Mouse (Mus musculus) MEL (cell line): ENCODE results near the gene Dusp22.

ENCODE experiments used
- CHD2 ChIP-seq: IDR thresholded peaks from 2 replicates; pipeline ENCODE4 v1.6.1; 2011; ENCODE audit warnings: low read length, improper control_type of control experiment
- CTCF ChIP-seq, 3 experiments: IDR thresholded peaks in 2 of 3; conservative IDR thresholded peaks in 1 of 3; 2 replicates each; pipeline ENCODE4 v1.5.1; 2011 to 2012; ENCODE audit warnings: low read length in 3 of 3, low read depth in 2 of 3, mild to moderate bottlenecking in 2 of 3, improper control_type of control experiment in 1 of 3, inconsistent platforms in 1 of 3, mixed read lengths in 1 of 3, moderate library complexity in 1 of 3; ENCODE audit not compliant: control insufficient read depth in 1 of 3, insufficient read depth in 1 of 3, poor library complexity in 1 of 3, severe bottlenecking in 1 of 3
- EP300 ChIP-seq, 2 experiments: IDR thresholded peaks; 2 replicates each; pipeline ENCODE4 v1.6.1; 2011; ENCODE audit warnings: improper control_type of control experiment in 2 of 2, low read length in 2 of 2, low read depth in 1 of 2, mild to moderate bottlenecking in 1 of 2
- HCFC1 ChIP-seq: IDR thresholded peaks from 2 replicates; pipeline ENCODE4 v1.6.1; 2012; ENCODE audit warnings: low read depth, mild to moderate bottlenecking, inconsistent platforms, low read length, improper control_type of control experiment, moderate library complexity
- KAT2A ChIP-seq: conservative IDR thresholded peaks from 2 replicates; pipeline ENCODE4 v1.6.1; 2012; ENCODE audit warnings: low read depth, low read length, improper control_type of control experiment, inconsistent platforms
- POLR2A ChIP-seq, 2 experiments: IDR thresholded peaks; 2 replicates each; pipeline ENCODE4 v1.6.1; 2011 to 2012; ENCODE audit warnings: low read length in 2 of 2, mild to moderate bottlenecking in 2 of 2, control low read depth in 1 of 2, improper control_type of control experiment in 1 of 2, low read depth in 1 of 2, moderate library complexity in 1 of 2; ENCODE audit not compliant: control insufficient read depth in 1 of 2, insufficient read depth in 1 of 2, poor library complexity in 1 of 2
- POLR2AphosphoS2 ChIP-seq: IDR thresholded peaks from 2 replicates; pipeline ENCODE4 v1.6.1; 2011; ENCODE audit warnings: low read length, improper control_type of control experiment
- RCOR1 ChIP-seq: IDR thresholded peaks from 2 replicates; pipeline ENCODE4 v1.6.1; 2012; ENCODE audit warnings: low read depth, mild to moderate bottlenecking, inconsistent platforms, low read length, improper control_type of control experiment
- SIN3A ChIP-seq: IDR thresholded peaks from 2 replicates; pipeline ENCODE4 v1.6.1; 2012; ENCODE audit warnings: low read length, improper control_type of control experiment, inconsistent platforms
- USF1 ChIP-seq: IDR thresholded peaks from 2 replicates; pipeline ENCODE4 v1.6.1; 2014; ENCODE audit warnings: low read depth, mild to moderate bottlenecking, inconsistent platforms, low read length, improper control_type of control experiment, moderate library complexity
- USF2 ChIP-seq, 2 experiments: IDR thresholded peaks; 2 replicates each; pipeline ENCODE4 v1.6.1; 2011 to 2012; ENCODE audit warnings: improper control_type of control experiment in 2 of 2, low read length in 2 of 2, borderline replicate concordance in 1 of 2, inconsistent platforms in 1 of 2, low read depth in 1 of 2, mild to moderate bottlenecking in 1 of 2; ENCODE audit not compliant: insufficient read depth in 1 of 2
- ZC3H11A ChIP-seq: IDR thresholded peaks from 2 replicates; pipeline ENCODE4 v1.6.1; 2012; ENCODE audit warnings: low read depth, mild to moderate bottlenecking, inconsistent platforms, low read length, improper control_type of control experiment
- ZNF384 ChIP-seq: IDR thresholded peaks from 2 replicates; pipeline ENCODE4 v1.6.1; 2012; ENCODE audit warnings: low read depth, mild to moderate bottlenecking, inconsistent platforms, low read length, improper control_type of control experiment

DNA sequence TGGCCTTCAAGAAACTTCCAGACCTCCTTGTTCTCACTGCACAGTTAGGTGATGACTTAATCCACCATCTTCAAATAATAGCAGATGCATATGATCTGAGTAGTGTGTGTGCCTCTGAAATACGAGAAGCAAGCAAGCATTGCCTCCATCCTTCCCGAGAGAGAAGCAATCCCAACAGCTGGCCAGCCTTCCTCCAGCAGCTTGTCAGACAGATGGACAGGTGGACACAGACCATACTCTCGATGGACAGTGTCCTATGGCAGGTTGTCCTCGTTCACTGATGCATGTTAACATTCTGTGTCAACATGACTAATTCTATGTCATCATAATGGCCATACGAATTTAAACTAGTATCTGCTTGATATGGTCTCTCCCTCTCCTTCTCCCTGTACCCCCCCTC lies 63.5 kb downstream of the Dusp22 start:
- TF ChIP-seq RCOR1 (no peak), CHD2 (no peak), CTCF (IDR thresholded peaks at IDR 0.05 in 2 of 3, conservative IDR thresholded peaks at IDR 0.05 in 1 of 3; ENCODE audit: control insufficient read depth in 1 of 3, insufficient read depth in 1 of 3, low read depth in 2 of 3, low read length in 3 of 3, poor library complexity in 1 of 3, severe bottlenecking in 1 of 3) (no peak), ZC3H11A (no peak), EP300 (IDR thresholded peaks at IDR 0.05; ENCODE audit: low read depth in 1 of 2, low read length in 2 of 2) (no peak), HCFC1 (no peak), POLR2AphosphoS2 (no peak), USF1 (no peak), ZNF384 (no peak), KAT2A (no peak), SIN3A (no peak), USF2 (IDR thresholded peaks at IDR 0.05; ENCODE audit: borderline replicate concordance in 1 of 2, insufficient read depth in 1 of 2, low read depth in 1 of 2, low read length in 2 of 2) (no peak), POLR2A (IDR thresholded peaks at IDR 0.05; ENCODE audit: control insufficient read depth in 1 of 2, insufficient read depth in 1 of 2, low read depth in 1 of 2, low read length in 2 of 2, poor library complexity in 1 of 2) (no peak)
